Mouse (Mus musculus): ENCODE data around the gene Olfr1121. TPM values are rescaled to one million over a fixed set of nuclear protein-coding genes. Genes with fewer than 3 reads are reported as not detected.

Olfr1121 gene
- polyA plus RNA-seq (2012) = not detected in 2 replicates

DNA sequence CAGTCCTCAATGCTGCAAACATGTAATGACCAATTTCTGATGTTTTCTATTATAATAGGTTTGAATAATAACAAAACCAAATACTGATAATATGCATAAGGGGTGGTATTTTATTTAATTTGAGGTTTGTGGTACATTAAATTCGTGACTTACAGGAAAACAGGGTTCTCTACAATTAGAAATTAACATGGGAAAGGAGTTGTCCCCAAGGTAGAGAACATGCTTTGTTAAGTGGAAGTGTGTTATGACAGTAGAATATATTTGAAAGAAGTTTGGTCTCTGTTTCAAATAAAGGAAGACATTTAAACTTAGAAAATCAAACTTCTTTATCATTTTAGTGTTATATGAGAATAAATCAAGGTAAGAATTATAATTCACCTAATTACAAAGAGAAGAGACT is at the start of gene Olfr1121:
TSS of gene Olfr1121 (plus strand) at position 301 of the 400 bp plus-strand sequence.

DNA sequence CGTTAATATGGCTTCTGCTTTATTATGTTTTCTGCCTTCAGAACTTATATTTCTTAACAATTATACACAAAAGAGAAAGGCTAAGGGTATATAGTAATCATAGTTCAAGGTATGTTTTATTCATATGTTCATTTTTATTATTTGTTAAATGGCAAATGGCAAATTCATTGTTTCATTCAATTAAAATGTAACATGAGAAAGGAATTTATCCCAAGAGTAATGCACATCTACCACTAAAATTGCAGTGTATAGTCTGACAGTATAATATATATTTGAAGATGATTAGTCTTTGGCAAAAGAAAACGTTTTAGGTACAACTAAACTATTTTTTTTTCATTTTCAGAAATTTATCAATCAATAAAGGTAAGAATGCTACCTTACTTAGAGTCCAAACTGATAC is 15.2 kb upstream of the Olfr1121 start, which contains the start of gene Olfr1120:
TSS of gene Olfr1120 (plus strand) at position 301 of the 400 bp plus-strand sequence.

DNA sequence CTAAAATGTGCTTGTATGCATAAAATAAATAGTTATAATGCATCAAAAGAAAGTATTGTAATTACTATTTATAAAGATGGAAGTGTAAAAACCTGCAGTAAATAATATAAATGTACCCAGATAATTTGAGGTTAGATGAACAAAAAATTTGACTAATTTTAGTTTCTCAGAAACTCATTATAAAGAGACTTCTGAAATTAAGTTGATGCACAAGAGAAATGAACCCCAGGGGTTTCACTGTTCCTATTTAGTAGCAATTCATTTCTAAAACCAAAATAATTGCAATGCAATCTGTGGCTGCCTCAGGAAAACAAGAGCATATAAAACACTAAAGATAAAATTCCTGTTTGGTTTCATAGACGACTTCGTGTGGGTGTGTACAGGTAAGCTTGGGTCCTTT is 15.9 kb downstream of the Olfr1121 start, which contains the start of gene Olfr1122:
TSS of gene Olfr1122 (plus strand) at position 301 of the 400 bp plus-strand sequence.

DNA sequence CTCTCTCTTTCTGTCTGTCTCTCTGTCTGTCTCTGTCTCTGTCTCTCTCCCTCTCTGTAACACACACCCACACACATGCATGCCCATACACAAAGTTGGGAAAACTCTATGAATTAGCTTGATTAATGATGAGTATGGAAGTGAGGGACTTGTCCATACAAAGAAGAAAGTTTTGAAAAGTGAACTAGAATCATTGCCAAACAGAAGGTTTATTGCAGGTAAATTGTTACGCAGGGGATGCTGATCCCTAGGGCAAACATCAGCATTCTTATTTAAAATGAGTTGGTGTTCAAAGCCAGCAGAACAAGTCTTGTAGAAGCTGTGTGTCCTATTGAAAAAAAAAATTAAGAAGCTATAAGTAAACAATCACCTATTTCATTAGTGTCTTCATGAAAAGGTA is 46.6 kb downstream of the Olfr1121 start, which contains the start of gene Olfr1123:
TSS of gene Olfr1123 (plus strand) at position 301 of the 400 bp plus-strand sequence.

Other genes with a start within 250 kb of the Olfr1121 start
- gene Olfr1110, start 229.6 kb upstream of the Olfr1121 start, polyA plus RNA-seq (2012) = not detected in 2 replicates
- gene Olfr1111, start 217.3 kb upstream of the Olfr1121 start, polyA plus RNA-seq (2012) = not detected in 2 replicates
- gene Olfr1112, start 182.1 kb upstream of the Olfr1121 start, polyA plus RNA-seq (2012) = not detected in 2 replicates
- not detected in 2 replicates for gene Olfr1113, start 160.9 kb upstream of the Olfr1121 start, polyA plus RNA-seq (2012)
- not detected in 2 replicates for gene Olfr1115, start 121.9 kb upstream of the Olfr1121 start, polyA plus RNA-seq (2012)
- not detected in 2 replicates for gene Olfr1116, start 102.4 kb upstream of the Olfr1121 start, polyA plus RNA-seq (2012)
- gene Olfr1118, start 62.3 kb upstream of the Olfr1121 start, polyA plus RNA-seq (2012) = not detected in 2 replicates
- not detected in 2 replicates for gene Olfr1120, start 15.1 kb upstream of the Olfr1121 start, polyA plus RNA-seq (2012)
- not detected in 2 replicates for gene Olfr1122, start 16.0 kb downstream of the Olfr1121 start, polyA plus RNA-seq (2012)
- not detected in 2 replicates for gene Olfr1123, start 46.7 kb downstream of the Olfr1121 start, polyA plus RNA-seq (2012)
- gene Olfr1124, start 60.4 kb downstream of the Olfr1121 start, polyA plus RNA-seq (2012) = 0.02 TPM in 1 of 2 replicates, not detected in the other
- not detected in 2 replicates for gene Olfr1126, start 84.1 kb downstream of the Olfr1121 start, polyA plus RNA-seq (2012)
- not detected in 2 replicates for gene Pramel7, start 127.2 kb downstream of the Olfr1121 start, polyA plus RNA-seq (2012)
- gene Pramel6, start 136.7 kb downstream of the Olfr1121 start, polyA plus RNA-seq (2012) = not detected in 2 replicates
- gene Olfr153, start 161.9 kb downstream of the Olfr1121 start, polyA plus RNA-seq (2012) = not detected in 2 replicates
- not detected in 2 replicates for gene Olfr1128, start 175.6 kb downstream of the Olfr1121 start, polyA plus RNA-seq (2012)
- not detected in 2 replicates for gene Olfr1129, start 204.0 kb downstream of the Olfr1121 start, polyA plus RNA-seq (2012)
- not detected in 2 replicates for gene Olfr1130, start 236.3 kb downstream of the Olfr1121 start, polyA plus RNA-seq (2012)